Mouse (Mus musculus): Measurements from ENCODE around the gene Rnf31. TPM values are rescaled to one million over a fixed set of nuclear protein-coding genes. Genes with fewer than 3 reads are reported as not detected.

Gene Rnf31
- polyA plus RNA-seq, 1 experiment from 2014 or later: 22.5 TPM

- H3K27me3 ChIP-seq (replicated peaks; ENCODE audit: control insufficient read depth, insufficient read depth, low read length): no peaks in the 10 kb centered on the region
- H3K9ac ChIP-seq (replicated peaks; ENCODE audit: low read depth, low read length): no peak overlapping the region
- no peak overlapping the region for H3K27ac ChIP-seq (ENCODE audit: low read length)
- no peak for ATAC-seq
- H3K4me3 ChIP-seq (replicated peaks; ENCODE audit: low read length): no peak overlapping the region
- peaks cover 15% of the 10 kb centered on the region for H3K4me1 ChIP-seq (replicated peaks; ENCODE audit: control insufficient read depth, insufficient read depth, low read length)
- H3K4me2 ChIP-seq (ENCODE audit: low read length): peak overlapping the region; percentile 76
- no peaks in the 10 kb centered on the region for H3K9me3 ChIP-seq (ENCODE audit: control insufficient read depth, low read length)
- peaks cover 1% of the 10 kb centered on the region; the same call in 1 of the 2 replicates for H3K36me3 ChIP-seq (ENCODE audit: control insufficient read depth, insufficient read depth)
- 59% methylated on average over 6 of the region's 6 CpGs for WGBS
Observed at GRCm38 (mm10) chr14:55558740-55559448, 32.6 kb upstream of the Rnf31 start.

GRCm38 (mm10) chr14:55559799-55560201 lies 31.7 kb upstream of the Rnf31 start, which contains the start of gene Dcaf11:
Gene Dcaf11 (plus strand): TSS chr14:55560006.
- Histone ChIP-seq H3K36me3 (ENCODE audit: control insufficient read depth, insufficient read depth) (peaks cover 9% of the 10 kb centered on the region), H3K27me3 (replicated peaks; ENCODE audit: control insufficient read depth, insufficient read depth, low read length) (no peaks in the 10 kb centered on the region), H3K4me1 (replicated peaks; ENCODE audit: control insufficient read depth, insufficient read depth, low read length) (peaks cover 15% of the 10 kb centered on the region), H3K9ac (replicated peaks; ENCODE audit: low read depth, low read length) (peak within 1 kb of the TSS; percentile 70), H3K9me3 (ENCODE audit: control insufficient read depth, low read length) (no peaks in the 10 kb centered on the region), H3K4me2 (ENCODE audit: low read length) (peak within 1 kb of the TSS; percentile 76), H3K4me3 (replicated peaks; ENCODE audit: low read length) (peak within 1 kb of the TSS; percentile 77), H3K27ac (ENCODE audit: low read length) (peak within 1 kb of the TSS; percentile 99)
- under 1% methylated on average over 27 of the region's 27 CpGs for WGBS
- peak; percentile 77 for ATAC-seq

- ATAC-seq: peak; percentile 96
- H3K36me3 ChIP-seq (ENCODE audit: control insufficient read depth, insufficient read depth): peaks cover 11% of the 10 kb centered on the region
- H3K4me1 ChIP-seq (replicated peaks; ENCODE audit: control insufficient read depth, insufficient read depth, low read length): peaks cover 15% of the 10 kb centered on the region
- under 1% methylated on average over 51 of the region's 51 CpGs for WGBS
- H3K27ac ChIP-seq (ENCODE audit: low read length): peak within 1 kb of the TSS; percentile 99
- no peaks in the 10 kb centered on the region for H3K27me3 ChIP-seq (replicated peaks; ENCODE audit: control insufficient read depth, insufficient read depth, low read length)
- H3K4me2 ChIP-seq (ENCODE audit: low read length): peak within 1 kb of the TSS; percentile 76
- H3K9me3 ChIP-seq (ENCODE audit: control insufficient read depth, low read length): no peaks in the 10 kb centered on the region
- peak within 1 kb of the TSS; percentile 70 for H3K9ac ChIP-seq (replicated peaks; ENCODE audit: low read depth, low read length)
- peak within 1 kb of the TSS; percentile 77 for H3K4me3 ChIP-seq (replicated peaks; ENCODE audit: low read length)
Observed at GRCm38 (mm10) chr14:55560202-55561073, 31.1 kb upstream of the Rnf31 start, which contains the start of gene A730061H03Rik. Gene A730061H03Rik (minus strand): TSS chr14:55560406.

- Histone ChIP-seq H3K9ac (replicated peaks; ENCODE audit: low read depth, low read length) (no peak overlapping the region), H3K4me1 (replicated peaks; ENCODE audit: control insufficient read depth, insufficient read depth, low read length) (peaks cover 15% of the 10 kb centered on the region), H3K27ac (ENCODE audit: low read length) (no peak overlapping the region), H3K36me3 (ENCODE audit: control insufficient read depth, insufficient read depth) (peaks cover 22% of the 10 kb centered on the region), H3K27me3 (replicated peaks; ENCODE audit: control insufficient read depth, insufficient read depth, low read length) (no peaks in the 10 kb centered on the region), H3K4me2 (ENCODE audit: low read length) (no peak overlapping the region), H3K4me3 (replicated peaks; ENCODE audit: low read length) (no peak overlapping the region), H3K9me3 (ENCODE audit: control insufficient read depth, low read length) (no peaks in the 10 kb centered on the region)
- WGBS: 89% methylated on average over 10 of the region's 10 CpGs
- no peak for ATAC-seq
Observed at GRCm38 (mm10) chr14:55561860-55562259, 29.6 kb upstream of the Rnf31 start.

DNA sequence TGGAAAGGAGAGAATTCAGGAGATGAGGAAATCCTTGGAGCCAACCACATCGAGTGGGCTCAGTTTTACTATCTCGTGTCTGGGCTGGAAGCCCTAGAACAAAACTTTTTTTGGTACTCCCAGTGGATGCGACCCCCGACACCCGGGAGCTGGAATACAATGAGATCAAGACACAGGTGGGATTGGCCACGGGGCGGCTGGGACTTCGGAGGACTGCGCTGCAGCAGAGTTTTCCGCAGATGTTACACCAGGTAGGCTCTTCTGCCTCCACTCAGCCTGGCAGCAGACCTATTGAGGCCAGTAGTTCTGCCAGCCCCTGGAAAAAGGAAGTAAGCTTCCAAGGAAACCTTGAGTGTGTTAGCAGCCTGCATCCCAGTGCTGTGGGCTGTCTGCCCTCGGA lies 28.3 kb upstream of the Rnf31 start:
- H3K9ac ChIP-seq (replicated peaks; ENCODE audit: low read depth, low read length): no peak overlapping the region
- no peaks in the 10 kb centered on the region for H3K27me3 ChIP-seq (replicated peaks; ENCODE audit: control insufficient read depth, insufficient read depth, low read length)
- peaks cover 34% of the 10 kb centered on the region for H3K36me3 ChIP-seq (ENCODE audit: control insufficient read depth, insufficient read depth)
- no peak overlapping the region for H3K27ac ChIP-seq (ENCODE audit: low read length)
- ATAC-seq: no peak
- H3K9me3 ChIP-seq (ENCODE audit: control insufficient read depth, low read length): no peaks in the 10 kb centered on the region
- 92% methylated on average over 11 of the region's 11 CpGs for WGBS
- peaks cover 15% of the 10 kb centered on the region for H3K4me1 ChIP-seq (replicated peaks; ENCODE audit: control insufficient read depth, insufficient read depth, low read length)
- H3K4me3 ChIP-seq (replicated peaks; ENCODE audit: low read length): no peak overlapping the region
- H3K4me2 ChIP-seq (ENCODE audit: low read length): no peak overlapping the region

GRCm38 (mm10) chr14:55565748-55566147 lies 25.8 kb upstream of the Rnf31 start:
- ATAC-seq: no peak
- Histone ChIP-seq H3K27ac (ENCODE audit: low read length) (no peak overlapping the region), H3K4me1 (replicated peaks; ENCODE audit: control insufficient read depth, insufficient read depth, low read length) (peaks cover 13% of the 10 kb centered on the region), H3K4me3 (replicated peaks; ENCODE audit: low read length) (no peak overlapping the region), H3K36me3 (ENCODE audit: control insufficient read depth, insufficient read depth) (peaks cover 43% of the 10 kb centered on the region), H3K9ac (replicated peaks; ENCODE audit: low read depth, low read length) (no peak overlapping the region), H3K27me3 (replicated peaks; ENCODE audit: control insufficient read depth, insufficient read depth, low read length) (no peaks in the 10 kb centered on the region), H3K4me2 (ENCODE audit: low read length) (no peak overlapping the region), H3K9me3 (ENCODE audit: control insufficient read depth, low read length) (no peaks in the 10 kb centered on the region)
- 81% methylated on average over 3 of the region's 3 CpGs for WGBS

DNA sequence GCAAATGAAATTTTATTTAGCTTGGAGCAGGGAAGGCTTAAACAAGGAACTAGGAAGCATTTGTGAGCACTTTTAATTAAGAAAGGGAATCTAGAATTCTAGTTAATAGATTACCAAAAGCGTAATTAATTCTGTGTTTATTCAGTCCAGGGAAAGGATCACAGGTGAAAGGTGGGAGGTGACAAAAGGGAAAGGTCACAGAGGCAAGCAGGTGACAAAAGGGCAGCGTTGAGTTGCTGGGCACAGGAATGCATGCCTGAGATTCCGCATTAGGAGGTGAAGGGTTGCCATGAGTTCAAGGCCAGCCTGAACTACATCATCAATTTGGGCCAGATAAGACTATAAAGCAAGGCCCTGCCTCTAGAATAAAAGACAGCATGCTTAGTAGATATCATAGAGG lies 24.0 kb upstream of the Rnf31 start:
- Histone ChIP-seq H3K27me3 (replicated peaks; ENCODE audit: control insufficient read depth, insufficient read depth, low read length) (no peaks in the 10 kb centered on the region), H3K4me1 (replicated peaks; ENCODE audit: control insufficient read depth, insufficient read depth, low read length) (no peaks in the 10 kb centered on the region), H3K9me3 (ENCODE audit: control insufficient read depth, low read length) (no peaks in the 10 kb centered on the region), H3K4me2 (ENCODE audit: low read length) (no peak overlapping the region), H3K4me3 (replicated peaks; ENCODE audit: low read length) (no peak overlapping the region), H3K27ac (ENCODE audit: low read length) (no peak overlapping the region), H3K36me3 (ENCODE audit: control insufficient read depth, insufficient read depth) (peaks cover 43% of the 10 kb centered on the region), H3K9ac (replicated peaks; ENCODE audit: low read depth, low read length) (no peak overlapping the region)
- WGBS: 90% methylated on average over 3 of the region's 3 CpGs
- no peak for ATAC-seq

GRCm38 (mm10) chr14:55570588-55570987 lies 20.9 kb upstream of the Rnf31 start:
- WGBS: 91% methylated on average over 2 of the region's 2 CpGs
- no peak for ATAC-seq

GRCm38 (mm10) chr14:55571760-55572159 lies 19.7 kb upstream of the Rnf31 start:
- H3K27me3 ChIP-seq (replicated peaks; ENCODE audit: control insufficient read depth, insufficient read depth, low read length): no peaks in the 10 kb centered on the region
- H3K4me2 ChIP-seq (ENCODE audit: low read length): no peak overlapping the region
- H3K9me3 ChIP-seq (ENCODE audit: control insufficient read depth, low read length): no peaks in the 10 kb centered on the region
- no peaks in the 10 kb centered on the region for H3K4me1 ChIP-seq (replicated peaks; ENCODE audit: control insufficient read depth, insufficient read depth, low read length)
- no peak overlapping the region for H3K27ac ChIP-seq (ENCODE audit: low read length)
- peaks cover 22% of the 10 kb centered on the region for H3K36me3 ChIP-seq (ENCODE audit: control insufficient read depth, insufficient read depth)
- no peak overlapping the region for H3K9ac ChIP-seq (replicated peaks; ENCODE audit: low read depth, low read length)
- ATAC-seq: no peak
- no peak overlapping the region for H3K4me3 ChIP-seq (replicated peaks; ENCODE audit: low read length)

More at GRCm38 (mm10) chr14:55570588-55570987, 20.9 kb upstream of the Rnf31 start:
- H3K9me3 ChIP-seq (ENCODE audit: control insufficient read depth, low read length): no peaks in the 10 kb centered on the region
- no peaks in the 10 kb centered on the region for H3K27me3 ChIP-seq (replicated peaks; ENCODE audit: control insufficient read depth, insufficient read depth, low read length)
- no peak overlapping the region for H3K4me3 ChIP-seq (replicated peaks; ENCODE audit: low read length)
- no peak overlapping the region for H3K27ac ChIP-seq (ENCODE audit: low read length)
- no peak overlapping the region for H3K9ac ChIP-seq (replicated peaks; ENCODE audit: low read depth, low read length)
- H3K36me3 ChIP-seq (ENCODE audit: control insufficient read depth, insufficient read depth): peaks cover 30% of the 10 kb centered on the region
- no peak overlapping the region for H3K4me2 ChIP-seq (ENCODE audit: low read length)
- no peaks in the 10 kb centered on the region for H3K4me1 ChIP-seq (replicated peaks; ENCODE audit: control insufficient read depth, insufficient read depth, low read length)
